Mouse (Mus musculus) lung, embryonic 15.5 days (tissue): ENCODE measurements around the gene Gtpbp1. TPM values are rescaled to one million over a fixed set of nuclear protein-coding genes. Genes with fewer than 3 reads are reported as not detected.
"Not testable (repeated sequence)": the region's sequence is repeated elsewhere in the genome, so short reads cannot be mapped to it uniquely, and the experiment has no call there.

ENCODE experiments used
- ATAC-seq: fragments of 200-750 bp; cut with Nextera tagmentation; 2 replicates; pipeline ENCODE4 v1.8.0; 2017; ENCODE audit warnings: moderate number of reproducible peaks, borderline replicate concordance; ENCODE audit not compliant: low FRiP score, low TSS enrichment; ENCODE audit errors: extremely low read depth
- H3K27ac ChIP-seq: fragments of 300-500 bp; sonication (generic); 2 replicates; pipeline ENCODE4 v1.5.1; 2015; ENCODE audit warnings: moderate library complexity, mild to moderate bottlenecking, inconsistent platforms
- H3K27me3 ChIP-seq: fragments of 300-500 bp; sonication (generic); 2 replicates; pipeline ENCODE4 v1.6.1; 2015; ENCODE audit warnings: inconsistent platforms
- H3K36me3 ChIP-seq: fragments of 300-500 bp; sonication (generic); 2 replicates; pipeline ENCODE4 v1.6.1; 2015; ENCODE audit warnings: inconsistent platforms
- H3K4me1 ChIP-seq: fragments of 300-500 bp; sonication (generic); 2 replicates; pipeline ENCODE4 v1.6.1; 2015; ENCODE audit warnings: inconsistent platforms
- H3K4me2 ChIP-seq: fragments of 300-500 bp; sonication (generic); 2 replicates; pipeline ENCODE4 v1.6.1; 2015; ENCODE audit warnings: inconsistent platforms, mild to moderate bottlenecking, moderate library complexity
- H3K4me3 ChIP-seq: fragments of 300-500 bp; sonication (generic); 2 replicates; pipeline ENCODE4 v1.5.1; 2015; ENCODE audit warnings: mild to moderate bottlenecking, inconsistent platforms
- H3K9ac ChIP-seq: fragments of 300-500 bp; sonication (generic); 2 replicates; pipeline ENCODE4 v1.6.1; 2015; ENCODE audit warnings: inconsistent platforms
- H3K9me3 ChIP-seq: fragments of 300-500 bp; sonication (generic); 2 replicates; pipeline ENCODE4 v1.6.1; 2016; ENCODE audit warnings: inconsistent platforms
- WGBS: fragments of 180-500 bp; shearing (Covaris S2); methylation state at CpG from one replicate; pipeline ENCODE4 v1.1.7; 2015; 5-methylcytosine and 5-hydroxymethylcytosine counted together
- polyA plus RNA-seq: library from polyadenylated mRNA; unstranded; fragments of >200 nt; fragmentation: Nextera tagmentation; extraction: Ambion mirVana; gene quantifications from 2 replicates; pipeline ENCODE4 v1.2.1, GENCODE M21; 2015

Gene Gtpbp1
- polyA plus RNA-seq, 1 experiment from 2014 or later, result 34.4 TPM

GRCm38 (mm10) chr15:79669195-79669594 lies 21.4 kb upstream of the Gtpbp1 start:
- Histone ChIP-seq H3K36me3 (peaks cover 27% of the 10 kb centered on the region), H3K9ac (no peak overlapping the region), H3K4me2 (no peak overlapping the region), H3K9me3 (no peaks in the 10 kb centered on the region), H3K27ac (no peak overlapping the region), H3K27me3 (no peaks in the 10 kb centered on the region), H3K4me1 (peaks cover 7% of the 10 kb centered on the region), H3K4me3 (no peak overlapping the region)
- 61% methylated on average over 10 of the region's 10 CpGs for WGBS
- no peak for ATAC-seq

- 16% methylated on average over 33 of the region's 33 CpGs for WGBS
- peak; percentile 96 for ATAC-seq
- Histone ChIP-seq H3K4me2 (peak within 1 kb of the TSS; percentile 69), H3K36me3 (peaks cover 39% of the 10 kb centered on the region), H3K9ac (peak within 1 kb of the TSS; percentile 91), H3K27ac (peak within 1 kb of the TSS; percentile 41; the same call in 1 of the 2 replicates), H3K4me1 (peaks cover 7% of the 10 kb centered on the region), H3K4me3 (peak within 1 kb of the TSS; percentile 97), H3K9me3 (no peaks in the 10 kb centered on the region), H3K27me3 (no peaks in the 10 kb centered on the region)
These were observed 20.2 kb upstream of the Gtpbp1 start, which contains the start of gene Tomm22 for GRCm38 (mm10) chr15:79670249-79670971. Gene Tomm22 (plus strand): TSS chr15:79670861.

DNA sequence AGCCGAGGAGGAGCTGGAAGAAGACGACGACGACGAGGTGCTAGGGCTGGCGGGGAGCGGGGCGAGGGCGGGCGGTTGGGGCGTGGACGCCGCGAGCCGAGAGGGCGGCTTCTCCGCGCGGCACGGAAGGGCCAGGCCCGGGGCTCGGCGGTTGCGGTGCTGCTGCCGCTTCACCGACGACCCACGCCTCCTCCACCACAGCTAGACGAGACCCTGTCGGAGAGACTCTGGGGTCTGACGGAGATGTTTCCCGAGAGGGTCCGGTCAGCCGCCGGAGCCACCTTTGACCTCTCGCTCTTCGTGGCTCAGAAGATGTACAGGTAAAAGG lies 19.7 kb upstream of the Gtpbp1 start:
- Histone ChIP-seq H3K27ac (peak overlapping the region; percentile 41; the same call in 1 of the 2 replicates), H3K36me3 (peaks cover 43% of the 10 kb centered on the region), H3K4me1 (peaks cover 7% of the 10 kb centered on the region), H3K9me3 (no peaks in the 10 kb centered on the region), H3K9ac (peak overlapping the region; percentile 91), H3K27me3 (no peaks in the 10 kb centered on the region), H3K4me3 (peak overlapping the region; percentile 97), H3K4me2 (peak overlapping the region; percentile 69)
- peak; percentile 66 for ATAC-seq
- WGBS, result under 1% methylated on average over 37 of the region's 37 CpGs

DNA sequence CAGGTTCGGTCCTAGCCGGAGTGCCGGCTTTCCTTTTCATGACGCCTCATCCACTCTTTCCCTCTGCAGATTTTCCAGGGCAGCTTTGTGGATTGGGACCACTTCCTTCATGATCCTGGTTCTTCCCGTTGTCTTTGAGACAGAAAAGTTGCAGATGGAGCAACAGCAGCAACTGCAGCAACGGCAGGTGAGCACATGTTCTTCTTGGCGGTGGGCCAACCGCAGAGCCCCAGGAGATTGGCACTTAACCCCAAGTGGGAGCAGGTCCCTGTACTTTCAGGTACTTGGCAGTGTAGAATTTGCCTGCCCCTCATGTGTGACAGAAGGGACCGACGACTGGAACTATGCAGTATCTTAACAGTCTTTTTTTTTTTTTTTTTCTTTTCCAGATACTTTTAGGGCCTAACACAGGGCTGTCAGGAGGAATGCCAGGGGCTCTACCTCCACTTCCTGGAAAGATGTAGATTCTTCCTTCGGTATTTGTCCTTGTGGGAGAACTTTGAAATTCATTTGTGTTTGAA lies 18.8 kb upstream of the Gtpbp1 start:
- not testable (repeated sequence) for H3K4me1 ChIP-seq, H3K9ac ChIP-seq, ATAC-seq, H3K27me3 ChIP-seq, H3K9me3 ChIP-seq, H3K27ac ChIP-seq
- Histone ChIP-seq H3K4me3 (peak overlapping the region; percentile 97), H3K4me2 (peak overlapping the region; percentile 69), H3K36me3 (peaks cover 49% of the 10 kb centered on the region)
- 72% methylated on average over 11 of the region's 11 CpGs for WGBS

DNA sequence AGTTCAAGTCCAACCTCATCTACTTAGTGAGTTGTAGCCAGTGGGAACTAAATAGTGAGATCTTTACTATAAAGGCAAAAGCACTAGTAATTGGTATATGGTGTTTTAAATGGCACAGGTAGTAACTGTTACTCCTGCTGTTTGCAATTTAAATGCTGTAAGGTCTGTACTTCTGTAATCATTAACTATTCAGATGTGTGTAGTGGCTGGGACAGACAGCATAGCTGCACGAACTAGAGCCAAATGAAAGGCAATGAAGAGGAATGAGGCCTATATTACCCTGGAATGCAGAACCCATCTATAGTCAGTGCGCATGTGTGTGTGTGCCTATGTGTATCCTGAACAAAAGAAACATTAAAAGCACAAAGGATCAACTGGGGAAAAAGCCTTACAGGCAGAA lies 12.7 kb upstream of the Gtpbp1 start:
- 72% methylated on average over 2 of the region's 2 CpGs for WGBS
- ATAC-seq, result no peak
- no peaks in the 10 kb centered on the region for H3K27me3 ChIP-seq
- H3K9me3 ChIP-seq, result no peaks in the 10 kb centered on the region
- H3K4me1 ChIP-seq, result peaks cover 8% of the 10 kb centered on the region
- peaks cover 37% of the 10 kb centered on the region for H3K36me3 ChIP-seq
- H3K4me3 ChIP-seq, result no peak overlapping the region
- no peak overlapping the region for H3K9ac ChIP-seq
- H3K27ac ChIP-seq, result no peak overlapping the region
- no peak overlapping the region for H3K4me2 ChIP-seq

GRCm38 (mm10) chr15:79681973-79682372 lies 8.7 kb upstream of the Gtpbp1 start:
- no peak; the same call in 1 of the 2 replicates for ATAC-seq
- no peak overlapping the region for H3K4me2 ChIP-seq
- H3K4me1 ChIP-seq, result peaks cover 43% of the 10 kb centered on the region

DNA sequence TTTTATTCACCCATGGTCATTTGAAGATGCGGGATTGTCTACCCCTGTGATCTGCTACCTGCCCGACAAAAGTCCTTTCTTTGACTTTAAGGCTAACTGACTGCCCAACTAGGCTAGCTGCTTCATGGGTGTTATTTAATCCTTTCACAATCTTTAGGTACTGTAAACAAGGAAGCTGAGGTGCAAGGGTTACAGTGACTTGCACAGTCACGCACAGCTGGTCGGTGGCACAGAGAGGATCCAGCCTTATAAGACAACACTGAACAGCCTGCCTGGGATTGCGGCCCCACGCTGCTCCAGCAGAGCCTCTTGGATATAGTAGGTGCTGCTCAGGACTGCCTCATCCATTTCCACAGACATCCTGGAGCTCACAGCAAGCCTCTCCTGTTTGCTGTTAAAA lies 7.5 kb upstream of the Gtpbp1 start:
- H3K9ac ChIP-seq, result no peak overlapping the region
- H3K4me3 ChIP-seq, result no peak overlapping the region
- H3K36me3 ChIP-seq, result no peaks in the 10 kb centered on the region
- no peaks in the 10 kb centered on the region for H3K27me3 ChIP-seq
- H3K4me2 ChIP-seq, result no peak overlapping the region
- ATAC-seq, result no peak
- no peak overlapping the region for H3K27ac ChIP-seq
- 79% methylated on average over 6 of the region's 6 CpGs for WGBS
- peaks cover 43% of the 10 kb centered on the region for H3K4me1 ChIP-seq
- no peaks in the 10 kb centered on the region for H3K9me3 ChIP-seq

More at GRCm38 (mm10) chr15:79681973-79682372, 8.7 kb upstream of the Gtpbp1 start:
- Histone ChIP-seq H3K27ac (no peak overlapping the region), H3K27me3 (no peaks in the 10 kb centered on the region), H3K9ac (no peak overlapping the region), H3K9me3 (no peaks in the 10 kb centered on the region), H3K36me3 (no peaks in the 10 kb centered on the region; the same call in 1 of the 2 replicates), H3K4me3 (no peak overlapping the region)
- WGBS, result 83% methylated on average over 4 of the region's 4 CpGs

DNA sequence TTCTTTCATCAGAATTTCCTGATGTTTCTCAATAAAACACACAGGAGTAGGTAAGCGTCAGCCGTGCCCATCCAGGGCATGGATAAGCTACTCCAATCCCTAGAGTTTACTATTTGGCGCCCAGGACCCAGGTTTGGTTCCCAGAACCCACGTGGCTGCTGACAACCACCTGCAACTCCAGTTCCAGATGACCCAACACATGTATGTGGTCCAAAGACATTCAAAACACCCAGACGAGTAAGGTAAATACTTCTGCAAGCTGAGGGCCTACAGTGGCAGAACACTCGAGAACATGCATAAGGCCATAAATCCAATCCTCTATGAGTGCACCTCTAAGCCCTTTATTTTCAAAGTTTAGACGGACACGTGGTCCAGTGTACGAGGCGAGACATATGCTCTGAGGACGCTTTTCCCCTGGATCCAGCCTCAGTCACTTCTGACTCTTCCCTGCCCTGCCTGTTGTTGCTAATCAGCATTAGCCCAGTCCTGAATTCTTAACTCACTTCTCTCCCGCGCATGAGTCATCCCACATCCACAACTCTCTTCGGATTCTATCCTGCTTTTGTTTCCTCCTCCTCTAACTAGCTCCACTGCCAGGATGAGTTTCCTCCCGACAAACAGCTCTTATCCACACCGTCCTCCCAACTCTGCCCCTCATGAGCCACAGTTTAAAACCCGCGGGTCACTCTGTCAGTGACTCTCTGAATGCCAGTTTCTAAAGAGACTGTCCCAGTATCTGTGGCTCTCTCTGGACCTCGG lies 6.8 kb upstream of the Gtpbp1 start:
- 62% methylated on average over 19 of the region's 19 CpGs for WGBS
- H3K4me1 ChIP-seq, result peaks cover 48% of the 10 kb centered on the region
- no peak overlapping the region for H3K27ac ChIP-seq

GRCm38 (mm10) chr15:79684616-79685015 lies 6.0 kb upstream of the Gtpbp1 start:
- Histone ChIP-seq H3K4me1 (peaks cover 51% of the 10 kb centered on the region), H3K36me3 (no peaks in the 10 kb centered on the region), H3K9me3 (no peaks in the 10 kb centered on the region), H3K27me3 (no peaks in the 10 kb centered on the region), H3K4me2 (peak overlapping the region; percentile 81), H3K9ac (peak overlapping the region; percentile 25; the same call in 1 of the 2 replicates), H3K4me3 (peak overlapping the region; percentile 86), H3K27ac (no peak overlapping the region)
- no peak for ATAC-seq
- WGBS, result 81% methylated on average over 6 of the region's 6 CpGs

More for the DNA sequence above, 6.8 kb upstream of the Gtpbp1 start:
- no peak for ATAC-seq
- Histone ChIP-seq H3K36me3 (no peaks in the 10 kb centered on the region), H3K4me3 (no peak overlapping the region), H3K9me3 (no peaks in the 10 kb centered on the region), H3K27me3 (no peaks in the 10 kb centered on the region), H3K4me2 (peak overlapping the region; percentile 81), H3K9ac (0 out of 2 replicates have a peak overlapping the region, but pooled peaks have one; percentile 2)

DNA sequence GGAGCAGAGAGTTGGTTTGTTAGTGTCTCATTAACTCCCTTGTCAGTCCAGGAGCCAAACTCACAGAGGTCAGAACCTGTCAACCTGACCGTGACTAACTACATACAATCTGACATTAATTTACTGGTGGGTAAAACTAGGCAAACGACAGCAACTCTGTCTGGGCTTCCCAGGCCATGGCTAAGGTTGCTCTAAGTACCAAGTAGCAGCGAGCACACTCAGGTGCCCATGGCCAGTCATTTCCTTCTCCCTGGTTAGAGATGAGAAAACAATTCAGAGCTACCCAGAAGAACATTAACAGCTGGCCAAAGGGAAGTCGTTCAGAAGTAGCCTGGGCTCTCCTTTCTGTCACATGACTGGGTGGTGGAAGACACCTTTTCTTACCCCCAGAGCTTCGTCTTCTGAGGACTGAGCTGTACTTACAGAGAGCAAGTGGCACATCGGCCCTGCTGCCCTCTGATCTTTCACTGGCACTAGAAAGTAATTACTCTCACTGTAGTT lies 5.5 kb upstream of the Gtpbp1 start:
- peaks cover 56% of the 10 kb centered on the region for H3K4me1 ChIP-seq
- 14% methylated on average over 6 of the region's 6 CpGs for WGBS

GRCm38 (mm10) chr15:79686046-79686869 lies 4.4 kb upstream of the Gtpbp1 start:
- Histone ChIP-seq H3K36me3 (no peaks in the 10 kb centered on the region), H3K4me2 (peak overlapping the region; percentile 81), H3K27ac (no peak overlapping the region), H3K9me3 (no peaks in the 10 kb centered on the region), H3K27me3 (no peaks in the 10 kb centered on the region), H3K4me1 (peaks cover 56% of the 10 kb centered on the region), H3K4me3 (peak overlapping the region; percentile 86), H3K9ac (peak overlapping the region; percentile 92)
- 4% methylated on average over 15 of the region's 15 CpGs for WGBS
- no peak for ATAC-seq

More for the DNA sequence above, 5.5 kb upstream of the Gtpbp1 start:
- Histone ChIP-seq H3K4me3 (peak overlapping the region; percentile 86), H3K9ac (peak overlapping the region; percentile 25; the same call in 1 of the 2 replicates), H3K27me3 (no peaks in the 10 kb centered on the region), H3K36me3 (no peaks in the 10 kb centered on the region), H3K4me2 (peak overlapping the region; percentile 81), H3K27ac (no peak overlapping the region), H3K9me3 (no peaks in the 10 kb centered on the region)
- ATAC-seq, result no peak
